Comparison of ENCODE assay signal across 8 mouse cellular contexts in genomic region chr1:189007980-189008324, GRCm38 (mm10). TPM values are rescaled to one million over a fixed set of nuclear protein-coding genes. Genes with fewer than 3 reads are reported as not detected.
DNase-seq lines count a peak whose midpoint lies in the region; ATAC-seq and TF ChIP-seq lines count a peak whose summit lies in the region.

No protein-coding gene starts in this region.

- no peak overlapping the region for H3K9ac ChIP-seq in heart, embryonic 16.5 days (ENCODE audit: low read length)
- H3K9ac ChIP-seq in hindbrain, embryonic 14.5 days = no peak overlapping the region
- peak overlapping the region; percentile 91; the same call in 1 of the 2 replicates for H3K9ac ChIP-seq in midbrain, embryonic 13.5 days (replicated peaks)

- TF ChIP-seq POLR2A in bone marrow macrophage, adult 2 months (IDR thresholded peaks at IDR 0.05; ENCODE audit: borderline replicate concordance, low read depth, low read length) = no peak

- TF ChIP-seq CTCF in bone marrow macrophage, adult 2 months (IDR thresholded peaks at IDR 0.05; ENCODE audit: low read depth, low read length) = no peak

- DNase-seq in heart, postnatal 4 days = no peak
- DNase-seq in hindbrain, embryonic 14.5 days (ENCODE audit: low spot score) = no peak
- DNase-seq in embryo, embryonic 10 days (ENCODE audit: low spot score) = no peak
- no peak for DNase-seq in layer of hippocampus, adult 11-12 months (ENCODE audit: low spot score)
- no peak for DNase-seq in urinary bladder, postnatal 10 days (ENCODE audit: low spot score)

- peak; percentile 14; the same call in 1 of the 2 replicates for ATAC-seq in heart, embryonic 16.5 days (replicated peaks; ENCODE audit: extremely low read depth, insufficient read depth, low FRiP score)
- ATAC-seq in hindbrain, embryonic 14.5 days (ENCODE audit: low FRiP score) = no peak; the same call in 1 of the 2 replicates
- peak; percentile 81; the same call in 1 of the 2 replicates for ATAC-seq in midbrain, embryonic 13.5 days

- no peaks in the 10 kb centered on the region for H3K27me3 ChIP-seq in heart, embryonic 16.5 days (ENCODE audit: control insufficient read depth, insufficient read depth, low read length)
- H3K27me3 ChIP-seq in hindbrain, embryonic 14.5 days (ENCODE audit: control insufficient read depth, insufficient read depth, low read length) = no peaks in the 10 kb centered on the region; the same call in 1 of the 2 replicates
- peaks cover 7% of the 10 kb centered on the region; the same call in 1 of the 2 replicates for H3K27me3 ChIP-seq in midbrain, embryonic 13.5 days

- no peak overlapping the region for H3K27ac ChIP-seq in heart, embryonic 16.5 days (ENCODE audit: low read length)
- H3K27ac ChIP-seq in bone marrow macrophage, adult 2 months (ENCODE audit: insufficient read depth, low read depth, low read length) = no peak overlapping the region
- H3K27ac ChIP-seq in hindbrain, embryonic 14.5 days = no peak overlapping the region
- no peak overlapping the region for H3K27ac ChIP-seq in midbrain, embryonic 13.5 days

- H3K36me3 ChIP-seq in heart, embryonic 16.5 days (ENCODE audit: control insufficient read depth, insufficient read depth) = no peaks in the 10 kb centered on the region
- H3K36me3 ChIP-seq in hindbrain, embryonic 14.5 days (replicated peaks; ENCODE audit: control insufficient read depth, insufficient read depth) = no peaks in the 10 kb centered on the region
- no peaks in the 10 kb centered on the region for H3K36me3 ChIP-seq in midbrain, embryonic 13.5 days

- H3K9me3 ChIP-seq in heart, embryonic 16.5 days (replicated peaks; ENCODE audit: control insufficient read depth, low read length) = no peaks in the 10 kb centered on the region
- H3K9me3 ChIP-seq in hindbrain, embryonic 14.5 days (ENCODE audit: control insufficient read depth, low read length) = no peaks in the 10 kb centered on the region
- no peaks in the 10 kb centered on the region for H3K9me3 ChIP-seq in midbrain, embryonic 13.5 days

- 47% methylated on average over 7 of the region's 7 CpGs for WGBS in heart, embryonic 16.5 days
- 49% methylated on average over 7 of the region's 7 CpGs for WGBS in hindbrain, embryonic 14.5 days
- WGBS in midbrain, embryonic 13.5 days = 52% methylated on average over 7 of the region's 7 CpGs

- H3K4me1 ChIP-seq in heart, embryonic 16.5 days (ENCODE audit: control insufficient read depth, insufficient read depth, low read length) = peaks cover 15% of the 10 kb centered on the region
- H3K4me1 ChIP-seq in bone marrow macrophage, adult 2 months (ENCODE audit: control insufficient read depth, insufficient read depth, low read length) = peaks cover 12% of the 10 kb centered on the region
- H3K4me1 ChIP-seq in hindbrain, embryonic 14.5 days (replicated peaks; ENCODE audit: control insufficient read depth, insufficient read depth, low read length) = peaks cover 27% of the 10 kb centered on the region
- peaks cover 31% of the 10 kb centered on the region for H3K4me1 ChIP-seq in midbrain, embryonic 13.5 days (replicated peaks)

- peak overlapping the region; percentile 48 for H3K4me2 ChIP-seq in heart, embryonic 16.5 days (ENCODE audit: low read depth, low read length)
- peak overlapping the region; percentile 31 for H3K4me2 ChIP-seq in hindbrain, embryonic 14.5 days (replicated peaks)
- H3K4me2 ChIP-seq in midbrain, embryonic 13.5 days (replicated peaks) = peak overlapping the region; percentile 91

- H3K4me3 ChIP-seq in heart, embryonic 16.5 days (ENCODE audit: low read length) = peak overlapping the region; percentile 96
- H3K4me3 ChIP-seq in bone marrow macrophage, adult 2 months (ENCODE audit: insufficient read depth, low read length) = peak overlapping the region; percentile 79
- H3K4me3 ChIP-seq in hindbrain, embryonic 14.5 days (replicated peaks; ENCODE audit: low read length) = peak overlapping the region; percentile 96
- peak overlapping the region; percentile 91 for H3K4me3 ChIP-seq in midbrain, embryonic 13.5 days (replicated peaks)

RNA-seq across cellular contexts. Expression of gene Kctd3, which starts 0.3 kb away (rescaled TPM):
- polyA plus RNA-seq in heart, embryonic 16.5 days (2015; fragmentation: Nextera tagmentation; extraction: Ambion mirVana) = 19.1 and 23.0 TPM in 2 replicates
- total RNA-seq in heart, postnatal 4 days (2021) = 10 to 100 TPM; 34.9 to 41.4 TPM
- 10.4 and 12.9 TPM in 2 replicates for polyA plus RNA-seq in bone marrow macrophage, adult 2 months (2012; ENCODE audit: insufficient read depth, insufficient read length, missing spikeins)
- 54.1 and 56.2 TPM in 2 replicates for polyA plus RNA-seq in hindbrain, embryonic 14.5 days (2014; fragmentation: Nextera tagmentation; extraction: Ambion mirVana)
- polyA plus RNA-seq in midbrain, embryonic 13.5 days (2015; fragmentation: Nextera tagmentation; extraction: Ambion mirVana) = 33.9 and 37.6 TPM in 2 replicates

Comparison
In these comparisons a context has a peak if more than half of its experiments do, and no peak if none do; other contexts are left out.
1. H3K4me2 ChIP-seq: peak in every context shown above with its lines; median percentile 91 in midbrain, embryonic 13.5 days; 48 in heart, embryonic 16.5 days; 31 in hindbrain, embryonic 14.5 days.